Mouse (Mus musculus) neural tube, embryonic 12.5 days (tissue): ENCODE measurements at regions not wholly inside any gene's neighbourhood (a gene's known extent, or its start where the extent isn't known, plus 50 kb on each side); places are given as distances from the start of the nearest gene placed in this dataset.

Experiments
- ATAC-seq: fragments of 200-750 bp; cut with Nextera tagmentation; 2 replicates; pipeline ENCODE4 v1.8.0; 2017; ENCODE audit warnings: low read depth, mild to moderate bottlenecking, moderate TSS enrichment, moderate library complexity; ENCODE audit not compliant: low FRiP score
- H3K27ac ChIP-seq: fragments of 300-500 bp; sonication (generic); 2 replicates; pipeline ENCODE4 v1.5.1; 2016
- H3K27me3 ChIP-seq: fragments of 300-500 bp; sonication (generic); replicated peaks from 2 replicates; pipeline ENCODE4 v1.6.1; 2016; ENCODE audit warnings: mild to moderate bottlenecking
- H3K36me3 ChIP-seq: fragments of 300-500 bp; sonication (generic); 2 replicates; pipeline ENCODE4 v1.6.1; 2016; ENCODE audit warnings: mild to moderate bottlenecking
- H3K4me1 ChIP-seq: fragments of 300-500 bp; sonication (generic); 2 replicates; pipeline ENCODE4 v1.6.1; 2016
- H3K4me2 ChIP-seq: fragments of 300-500 bp; sonication (generic); replicated peaks from 2 replicates; pipeline ENCODE4 v1.6.1; 2016; ENCODE audit warnings: mild to moderate bottlenecking
- H3K4me3 ChIP-seq: fragments of 300-500 bp; sonication (generic); 2 replicates; pipeline ENCODE4 v1.5.1; 2016
- H3K9ac ChIP-seq: fragments of 300-500 bp; sonication (generic); 2 replicates; pipeline ENCODE4 v1.6.1; 2016; ENCODE audit warnings: mild to moderate bottlenecking
- H3K9me3 ChIP-seq: fragments of 300-500 bp; sonication (generic); 2 replicates; pipeline ENCODE4 v1.6.1; 2016; ENCODE audit warnings: mild to moderate bottlenecking
- WGBS: fragments of 180-500 bp; shearing (Covaris S2); methylation state at CpG from one replicate; pipeline ENCODE4 v1.1.7; 2016; 5-methylcytosine and 5-hydroxymethylcytosine counted together

DNA sequence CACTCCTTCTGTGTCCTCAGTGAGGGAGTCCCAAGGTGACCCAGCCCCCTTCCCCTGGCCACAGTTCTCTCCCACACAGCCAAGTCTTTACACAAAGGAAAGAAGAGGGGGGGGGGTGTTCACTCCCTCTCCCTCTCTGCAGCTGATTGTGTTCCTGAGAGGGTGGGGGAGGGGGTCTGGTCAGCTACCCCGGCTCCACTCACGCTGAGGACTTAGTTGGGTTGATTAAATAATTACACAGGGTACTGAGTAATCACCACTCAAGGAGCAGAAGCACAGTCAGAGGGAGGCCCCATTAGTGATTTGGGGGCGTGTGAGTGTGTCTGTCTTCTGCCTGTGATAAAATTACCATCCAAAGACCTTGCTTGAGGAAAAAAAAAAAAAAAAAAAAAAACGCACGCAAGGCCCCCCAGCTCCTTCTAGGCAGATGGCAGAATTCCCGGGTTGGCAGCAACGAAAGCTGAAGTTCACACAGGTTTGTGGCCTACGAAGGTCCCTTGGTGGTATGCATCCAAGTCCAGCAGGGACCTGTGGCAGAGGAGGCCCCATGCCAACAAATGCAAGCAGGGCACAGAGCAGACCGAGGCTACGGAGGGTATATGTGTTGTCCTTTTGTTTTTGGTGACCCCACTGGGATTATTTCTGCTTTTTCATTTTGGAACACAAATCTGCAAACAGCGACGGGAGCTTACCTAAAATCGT lies 55.3 kb upstream of the Top1 start:
- no peak for ATAC-seq

GRCm38 (mm10) chr2:160591446-160592180 lies 54.1 kb upstream of the Top1 start:
- no peaks in the 10 kb centered on the region for H3K9me3 ChIP-seq
- no peak for ATAC-seq
- peaks cover 5% of the 10 kb centered on the region; the same call in 1 of the 2 replicates for H3K27me3 ChIP-seq
- no peak overlapping the region for H3K27ac ChIP-seq
- H3K4me3 ChIP-seq, result no peak overlapping the region
- no peak overlapping the region for H3K4me2 ChIP-seq
- no peaks in the 10 kb centered on the region for H3K36me3 ChIP-seq
- H3K4me1 ChIP-seq, result peaks cover 8% of the 10 kb centered on the region
- no peak overlapping the region for H3K9ac ChIP-seq
- 88% methylated on average over 18 of the region's 18 CpGs for WGBS

More for the DNA sequence above, 55.3 kb upstream of the Top1 start:
- Histone ChIP-seq H3K36me3 (no peaks in the 10 kb centered on the region), H3K4me1 (peaks cover 8% of the 10 kb centered on the region), H3K9me3 (no peaks in the 10 kb centered on the region), H3K4me3 (no peak overlapping the region), H3K4me2 (no peak overlapping the region), H3K27ac (no peak overlapping the region), H3K27me3 (0 out of 2 replicates have a peak, but pooled peaks cover 8% of the 10 kb centered on the region), H3K9ac (no peak overlapping the region)
- WGBS, result 47% methylated on average over 13 of the region's 13 CpGs

- H3K4me1 ChIP-seq, result peaks cover 8% of the 10 kb centered on the region
- WGBS, result 4% methylated on average over 2 of the region's 2 CpGs
- no peak overlapping the region for H3K27ac ChIP-seq
- ATAC-seq, result no peak
- H3K9me3 ChIP-seq, result no peaks in the 10 kb centered on the region
- H3K4me2 ChIP-seq, result no peak overlapping the region
- H3K36me3 ChIP-seq, result no peaks in the 10 kb centered on the region
- peaks cover 5% of the 10 kb centered on the region; the same call in 1 of the 2 replicates for H3K27me3 ChIP-seq
- H3K9ac ChIP-seq, result no peak overlapping the region
- no peak overlapping the region for H3K4me3 ChIP-seq
These were observed 52.7 kb upstream of the Top1 start for GRCm38 (mm10) chr2:160593035-160593434.
